Mouse (Mus musculus) heart, embryonic 13.5 days (tissue): Measurements from ENCODE around the gene Snx29. TPM values are rescaled to one million over a fixed set of nuclear protein-coding genes. Genes with fewer than 3 reads are reported as not detected.
"Not testable (repeated sequence)": the region's sequence is repeated elsewhere in the genome, so short reads cannot be mapped to it uniquely, and the experiment has no call there.

Source experiments
- ATAC-seq: fragments of 200-750 bp; cut with Nextera tagmentation; 2 replicates; pipeline ENCODE4 v1.8.0; 2017; ENCODE audit warnings: moderate TSS enrichment; ENCODE audit not compliant: insufficient number of reproducible peaks, low FRiP score, low TSS enrichment; ENCODE audit errors: extremely low read depth
- H3K27ac ChIP-seq: fragments of 300-500 bp; sonication (generic); replicated peaks from 2 replicates; pipeline ENCODE4 v1.5.1; 2015; ENCODE audit warnings: moderate library complexity, mild to moderate bottlenecking, inconsistent platforms
- H3K27me3 ChIP-seq: fragments of 300-500 bp; sonication (generic); replicated peaks from 2 replicates; pipeline ENCODE4 v1.6.1; 2015; ENCODE audit warnings: mild to moderate bottlenecking, inconsistent platforms
- H3K36me3 ChIP-seq: fragments of 300-500 bp; sonication (generic); 2 replicates; pipeline ENCODE4 v1.6.1; 2015; ENCODE audit warnings: mild to moderate bottlenecking, inconsistent platforms
- H3K4me1 ChIP-seq: fragments of 300-500 bp; sonication (generic); 2 replicates; pipeline ENCODE4 v1.6.1; 2015; ENCODE audit warnings: inconsistent platforms
- H3K4me2 ChIP-seq: fragments of 300-500 bp; sonication (generic); 2 replicates; pipeline ENCODE4 v1.6.1; 2015; ENCODE audit warnings: inconsistent platforms, mild to moderate bottlenecking, moderate library complexity
- H3K4me3 ChIP-seq: fragments of 300-500 bp; sonication (generic); 2 replicates; pipeline ENCODE4 v1.5.1; 2015; ENCODE audit warnings: moderate library complexity, mild to moderate bottlenecking, inconsistent platforms
- H3K9ac ChIP-seq: fragments of 300-500 bp; sonication (generic); 2 replicates; pipeline ENCODE4 v1.6.1; 2015; ENCODE audit warnings: inconsistent platforms, mild to moderate bottlenecking, moderate library complexity
- H3K9me3 ChIP-seq: fragments of 300-500 bp; sonication (generic); 2 replicates; pipeline ENCODE4 v1.6.1; 2016; ENCODE audit warnings: inconsistent platforms
- whole genome bisulfite sequencing: fragments of 180-500 bp; shearing (Covaris S2); methylation state at CpG from one replicate; pipeline ENCODE4 v1.1.7; 2015; ENCODE audit warnings: mixed read lengths; 5-methylcytosine and 5-hydroxymethylcytosine counted together
- polyA plus RNA-seq: library from polyadenylated mRNA; unstranded; fragments of >200 nt; fragmentation: Nextera tagmentation; extraction: Ambion mirVana; gene quantifications from 2 replicates; pipeline ENCODE4 v1.2.1, GENCODE M21; 2015

Snx29 gene
- polyA plus RNA-seq, 1 experiment from 2014 or later, result 6.0 TPM

DNA sequence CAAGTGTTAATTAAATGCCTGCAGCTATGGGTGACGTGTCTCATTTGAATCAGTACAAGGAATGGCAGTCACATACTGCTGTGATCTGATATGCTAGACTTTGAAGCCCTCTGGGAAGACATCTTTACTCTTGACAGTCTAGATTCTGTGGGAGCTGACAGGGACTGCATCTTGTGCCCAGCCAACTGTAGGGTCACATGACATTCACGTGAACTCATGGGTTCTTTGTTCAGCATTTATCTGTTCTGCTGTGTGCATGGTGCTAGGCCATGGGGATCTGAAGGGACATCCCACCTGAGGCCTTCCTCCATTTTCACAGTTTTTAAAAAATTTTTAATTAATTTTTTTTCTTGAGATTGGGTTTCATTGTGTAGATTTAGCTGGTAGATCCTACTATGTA, 91.9 kb downstream of the Snx29 start:
- H3K36me3 ChIP-seq, result 0 out of 2 replicates have a peak, but pooled peaks cover 5% of the 10 kb centered on the region
- ATAC-seq, result no peak

DNA sequence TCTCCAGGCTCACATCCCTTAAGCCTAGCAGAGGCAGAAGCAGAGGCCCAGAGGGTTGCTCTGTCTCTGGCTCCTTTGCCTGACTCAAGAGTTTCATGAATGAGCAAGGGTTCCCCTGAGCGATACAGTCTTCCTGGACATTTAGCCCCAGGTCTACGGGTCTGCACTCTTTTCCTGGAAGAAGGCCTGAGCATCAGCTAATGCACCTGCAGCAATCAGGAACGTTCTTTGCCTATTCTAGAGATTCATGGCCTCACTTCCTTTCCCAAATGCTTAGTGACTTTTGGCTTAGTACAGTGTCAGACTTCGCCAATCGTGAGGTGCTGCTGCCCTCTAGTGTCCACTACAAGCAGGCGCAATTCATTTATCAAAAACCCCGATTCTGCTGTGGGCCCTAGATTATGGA, 95.5 kb downstream of the Snx29 start:
- WGBS, result 17% methylated on average over 7 of the region's 7 CpGs
- peaks cover 8% of the 10 kb centered on the region; the same call in 1 of the 2 replicates for H3K4me1 ChIP-seq
- H3K4me2 ChIP-seq, result no peak overlapping the region
- H3K4me3 ChIP-seq, result no peak overlapping the region
- H3K27me3 ChIP-seq, result no peaks in the 10 kb centered on the region
- H3K36me3 ChIP-seq, result peaks cover 12% of the 10 kb centered on the region; the same call in 1 of the 2 replicates
- ATAC-seq, result no peak
- no peaks in the 10 kb centered on the region for H3K9me3 ChIP-seq
- no peak overlapping the region for H3K9ac ChIP-seq
- H3K27ac ChIP-seq, result no peak overlapping the region

More for the DNA sequence above, 91.9 kb downstream of the Snx29 start:
- Histone ChIP-seq H3K27me3 (no peaks in the 10 kb centered on the region), H3K9ac (no peak overlapping the region), H3K27ac (no peak overlapping the region), H3K4me3 (no peak overlapping the region), H3K9me3 (no peaks in the 10 kb centered on the region), H3K4me2 (no peak overlapping the region), H3K4me1 (no peaks in the 10 kb centered on the region)
- 66% methylated on average over 2 of the region's 2 CpGs for WGBS

DNA sequence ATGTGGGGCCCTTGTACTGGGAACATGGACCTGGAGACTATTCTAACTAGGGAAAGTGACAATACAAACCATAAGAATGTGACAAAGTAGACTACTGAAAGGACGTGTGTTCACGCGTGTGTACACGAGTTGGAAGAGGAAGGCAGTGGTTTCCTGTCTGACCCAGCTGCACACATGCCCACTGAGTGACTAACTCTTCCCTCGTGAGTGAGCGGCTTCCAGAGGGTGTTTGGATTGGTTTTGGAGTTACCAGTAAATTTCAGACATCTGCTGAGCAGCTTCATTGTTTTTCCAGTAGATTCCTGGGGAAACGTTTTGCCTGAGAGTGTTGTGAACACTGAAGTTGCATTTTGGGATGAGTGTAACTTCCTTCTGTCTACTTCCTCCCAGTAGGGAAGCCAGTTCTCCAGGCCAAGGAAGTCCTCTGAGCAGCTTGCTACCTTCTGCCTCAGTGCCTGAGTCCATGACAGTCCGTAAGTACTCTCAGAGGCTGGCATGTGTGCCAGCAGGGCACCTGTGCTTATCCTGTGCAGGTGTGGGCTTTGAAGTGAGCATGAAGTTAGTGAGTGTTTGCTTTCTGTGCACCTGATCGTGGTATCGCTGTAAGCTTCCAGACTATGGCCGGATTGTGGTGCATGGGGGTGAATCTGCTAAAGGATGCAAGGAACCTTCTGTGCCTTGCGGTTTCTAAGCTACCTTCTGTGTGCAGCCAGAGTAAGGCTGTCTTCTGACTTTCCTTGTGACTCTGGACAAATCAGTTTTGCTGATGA, 97.8 kb downstream of the Snx29 start:
- no peak overlapping the region for H3K4me3 ChIP-seq
- peaks cover 10% of the 10 kb centered on the region; the same call in 1 of the 2 replicates for H3K36me3 ChIP-seq
- H3K27me3 ChIP-seq, result no peaks in the 10 kb centered on the region
- H3K4me1 ChIP-seq, result peaks cover 20% of the 10 kb centered on the region
- H3K9me3 ChIP-seq, result no peaks in the 10 kb centered on the region
- H3K9ac ChIP-seq, result no peak overlapping the region
- ATAC-seq, result no peak
- WGBS, result 73% methylated on average over 12 of the region's 12 CpGs
- no peak overlapping the region for H3K4me2 ChIP-seq
- no peak overlapping the region for H3K27ac ChIP-seq

DNA sequence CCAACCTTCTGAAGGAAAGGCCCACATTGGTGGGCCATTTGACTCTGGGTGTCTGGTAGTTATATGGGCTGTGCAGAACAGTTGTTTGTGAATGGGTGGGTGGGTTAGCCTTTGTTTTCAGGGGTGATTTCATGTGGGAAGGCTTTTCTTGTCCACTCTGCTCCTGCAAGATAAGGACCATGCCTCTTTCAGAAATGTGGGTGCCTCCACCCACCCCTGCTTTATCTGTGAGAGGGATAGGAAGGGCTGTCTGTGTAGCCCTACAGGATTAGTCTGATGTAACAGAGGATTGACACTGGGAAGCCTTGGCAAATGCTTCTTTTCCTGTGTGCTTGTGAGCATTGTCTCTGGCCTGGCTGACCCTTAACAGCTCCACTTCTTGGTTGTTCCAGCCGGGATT, 99.5 kb downstream of the Snx29 start:
- peaks cover 10% of the 10 kb centered on the region; the same call in 1 of the 2 replicates for H3K36me3 ChIP-seq
- H3K9ac ChIP-seq, result no peak overlapping the region
- no peak for ATAC-seq
- peaks cover 25% of the 10 kb centered on the region for H3K4me1 ChIP-seq
- H3K4me2 ChIP-seq, result no peak overlapping the region
- WGBS, result 85% methylated on average over 1 of the region's 1 CpGs
- no peak overlapping the region for H3K4me3 ChIP-seq
- H3K27me3 ChIP-seq, result no peaks in the 10 kb centered on the region
- H3K9me3 ChIP-seq, result no peaks in the 10 kb centered on the region
- no peak overlapping the region; the same call in 1 of the 2 replicates for H3K27ac ChIP-seq

DNA sequence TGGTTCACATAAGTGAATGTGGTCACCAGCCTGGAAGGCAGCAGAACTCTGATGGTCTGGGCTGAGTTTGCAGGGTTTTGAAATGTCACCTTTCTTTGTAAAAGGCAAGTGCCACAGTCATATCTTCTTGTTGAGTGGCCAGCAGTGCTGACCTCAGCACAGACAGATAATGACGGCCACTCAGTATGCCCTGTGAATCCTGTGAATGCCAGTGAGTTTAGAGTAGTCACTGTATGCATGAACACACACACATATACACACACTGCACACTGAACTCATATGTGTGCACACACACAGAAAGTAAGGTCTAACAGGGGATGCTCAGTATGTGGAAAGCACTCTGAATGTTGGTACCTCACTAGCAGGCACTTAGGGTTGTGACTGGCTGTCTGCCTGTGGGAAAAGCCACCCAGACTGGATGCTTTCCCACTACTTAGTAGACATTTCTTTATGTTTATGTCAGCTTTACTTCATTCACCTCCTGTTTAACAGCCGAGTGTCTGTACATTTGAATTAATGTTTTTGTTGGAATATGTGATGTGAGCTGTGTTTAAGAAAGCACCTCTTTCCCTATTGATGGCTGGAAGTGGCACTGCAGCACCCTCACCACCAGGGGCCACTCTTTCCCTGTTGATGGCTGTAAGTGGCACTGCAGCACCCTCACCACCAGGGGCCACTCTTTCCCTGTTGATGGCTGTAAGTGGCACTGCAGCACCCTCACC, 100.3 kb downstream of the Snx29 start:
- no peaks in the 10 kb centered on the region for H3K9me3 ChIP-seq
- whole genome bisulfite sequencing, result 83% methylated on average over 2 of the region's 2 CpGs
- H3K27ac ChIP-seq, result no peak overlapping the region
- H3K4me3 ChIP-seq, result no peak overlapping the region
- H3K9ac ChIP-seq, result no peak overlapping the region
- no peak overlapping the region for H3K4me2 ChIP-seq
- H3K4me1 ChIP-seq, result peaks cover 25% of the 10 kb centered on the region
- H3K36me3 ChIP-seq, result peaks cover 10% of the 10 kb centered on the region; the same call in 1 of the 2 replicates
- no peak for ATAC-seq
- no peaks in the 10 kb centered on the region for H3K27me3 ChIP-seq

DNA sequence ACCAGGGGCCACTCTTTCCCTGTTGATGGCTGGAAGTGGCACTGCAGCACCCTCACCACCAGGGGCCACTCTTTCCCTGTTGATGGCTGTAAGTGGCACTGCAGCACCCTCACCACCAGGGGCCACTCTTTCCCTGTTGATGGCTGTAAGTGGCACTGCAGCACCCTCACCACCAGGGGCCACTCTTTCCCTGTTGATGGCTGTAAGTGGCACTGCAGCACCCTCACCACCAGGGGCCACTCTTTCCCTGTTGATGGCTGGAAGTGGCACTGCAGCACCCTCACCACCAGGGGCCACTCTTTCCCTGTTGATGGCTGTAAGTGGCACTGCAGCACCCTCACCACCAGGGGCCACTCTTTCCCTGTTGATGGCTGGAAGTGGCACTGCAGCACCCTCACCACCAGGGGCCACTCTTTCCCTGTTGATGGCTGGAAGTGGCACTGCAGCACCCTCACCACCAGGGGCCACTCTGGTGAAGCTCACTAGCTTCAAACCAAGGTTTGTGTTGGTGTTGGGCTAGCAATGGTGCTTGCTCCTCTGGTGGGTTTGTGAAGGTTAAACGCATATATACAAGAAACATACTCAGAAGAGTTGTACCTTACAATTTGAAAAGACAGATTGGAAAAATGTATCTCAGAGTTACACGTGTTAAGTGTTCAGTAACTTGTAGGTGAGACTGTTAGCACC, 101.0 kb downstream of the Snx29 start:
- not testable (repeated sequence) for H3K9ac ChIP-seq, H3K27ac ChIP-seq, H3K27me3 ChIP-seq, ATAC-seq, H3K4me3 ChIP-seq, H3K9me3 ChIP-seq, H3K36me3 ChIP-seq, H3K4me2 ChIP-seq
- 93% methylated on average over 2 of the region's 2 CpGs for WGBS
- H3K4me1 ChIP-seq, result peaks cover 25% of the 10 kb centered on the region

DNA sequence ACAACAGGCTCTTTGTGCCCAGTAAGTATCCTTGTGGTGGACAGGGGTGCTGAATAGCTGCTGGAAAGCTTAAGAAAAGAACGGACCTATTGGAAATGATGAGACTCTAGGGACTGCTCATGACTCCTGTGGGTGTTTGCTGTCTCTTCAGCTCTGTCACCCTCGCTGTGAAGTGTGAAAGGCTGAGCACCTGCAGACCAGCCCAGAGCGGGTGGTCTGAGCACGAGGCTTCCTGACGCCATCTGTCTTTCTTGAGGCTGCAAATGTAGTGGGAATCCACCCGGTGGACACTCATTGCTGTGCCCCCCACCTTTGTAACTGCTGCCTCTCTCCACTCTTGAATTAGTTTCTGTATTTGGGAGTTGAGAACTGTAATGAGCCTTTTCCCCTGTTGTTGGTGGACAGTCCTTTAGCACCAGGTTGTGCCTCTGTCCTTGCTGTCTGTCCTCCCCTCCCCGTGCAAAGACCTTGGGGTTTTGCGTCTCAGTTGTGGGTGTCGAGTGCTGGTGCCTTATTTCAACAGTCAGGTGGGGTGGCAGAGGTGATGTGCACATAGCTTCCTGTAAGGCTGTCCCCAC, 101.9 kb downstream of the Snx29 start:
- WGBS, result 85% methylated on average over 9 of the region's 9 CpGs
- no peak overlapping the region for H3K9ac ChIP-seq
- ATAC-seq, result no peak
- H3K4me2 ChIP-seq, result no peak overlapping the region
- H3K4me3 ChIP-seq, result no peak overlapping the region
- no peaks in the 10 kb centered on the region for H3K27me3 ChIP-seq
- H3K36me3 ChIP-seq, result peaks cover 10% of the 10 kb centered on the region; the same call in 1 of the 2 replicates
- 0 out of 2 replicates have a peak overlapping the region, but pooled peaks have one; percentile 8 for H3K27ac ChIP-seq
- H3K9me3 ChIP-seq, result no peaks in the 10 kb centered on the region
- H3K4me1 ChIP-seq, result peaks cover 25% of the 10 kb centered on the region

DNA sequence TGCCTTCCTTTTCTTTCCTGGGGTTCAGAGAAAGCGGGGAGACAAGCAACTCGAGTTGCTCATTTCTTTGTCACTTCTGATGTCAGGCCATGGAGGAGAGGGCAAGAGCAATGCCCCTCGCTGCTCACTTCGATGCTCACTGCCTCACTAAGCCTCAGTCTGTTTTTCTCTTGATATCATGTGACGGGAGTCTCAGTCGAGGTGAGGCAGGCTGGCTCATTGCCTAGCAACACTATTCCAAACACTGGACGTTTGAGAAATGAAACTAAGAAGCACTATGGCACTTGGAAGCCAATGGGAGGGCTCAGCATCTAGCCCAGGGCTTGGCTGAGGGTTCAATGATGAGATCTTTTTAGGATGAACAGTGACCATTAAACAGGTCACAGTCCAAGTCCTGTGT, 102.6 kb downstream of the Snx29 start:
- WGBS, result 44% methylated on average over 7 of the region's 7 CpGs
- Histone ChIP-seq H3K27ac (no peak overlapping the region), H3K9me3 (no peaks in the 10 kb centered on the region), H3K36me3 (peaks cover 10% of the 10 kb centered on the region; the same call in 1 of the 2 replicates), H3K9ac (no peak overlapping the region), H3K4me3 (no peak overlapping the region), H3K4me2 (no peak overlapping the region), H3K27me3 (no peaks in the 10 kb centered on the region), H3K4me1 (peaks cover 25% of the 10 kb centered on the region)
- no peak for ATAC-seq

DNA sequence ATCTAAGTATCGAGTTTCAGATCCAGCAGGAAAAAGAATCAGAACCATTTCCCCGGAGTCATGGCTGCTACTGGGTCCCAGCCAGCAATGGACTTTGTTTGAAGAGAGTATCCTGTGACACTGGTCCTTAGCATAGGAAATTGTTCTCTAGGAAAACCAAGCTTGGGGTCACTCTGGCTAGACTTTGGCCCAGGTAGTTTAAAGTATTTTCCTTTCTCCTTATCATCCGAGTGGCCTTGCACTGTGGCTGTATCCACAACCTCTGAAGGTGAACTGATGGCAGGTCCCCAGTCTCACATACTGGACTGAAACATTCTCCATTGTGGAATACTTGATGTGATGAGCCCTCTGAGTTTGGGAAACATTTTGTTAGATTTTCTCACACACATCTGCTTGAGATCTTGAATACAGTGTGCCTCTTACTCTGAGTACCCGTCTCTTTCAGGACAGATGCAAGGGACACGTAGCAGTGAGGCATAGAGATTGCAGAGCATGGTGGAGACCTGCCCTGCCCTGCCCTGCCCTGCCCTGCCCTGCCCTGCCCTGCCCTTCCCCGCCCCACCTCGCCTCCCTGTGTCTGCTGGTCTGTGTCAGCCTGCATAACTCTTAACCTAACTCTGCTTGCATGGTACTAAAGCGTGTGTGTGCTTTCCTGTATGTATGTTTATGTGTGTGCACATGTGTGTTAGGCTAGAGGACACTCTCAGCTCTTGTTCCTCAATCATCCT, 104.3 kb downstream of the Snx29 start:
- no peak overlapping the region for H3K27ac ChIP-seq
- peaks cover 25% of the 10 kb centered on the region for H3K4me1 ChIP-seq
- ATAC-seq, result no peak
- WGBS, result 70% methylated on average over 8 of the region's 8 CpGs
- H3K36me3 ChIP-seq, result peaks cover 9% of the 10 kb centered on the region; the same call in 1 of the 2 replicates
- no peak overlapping the region for H3K4me3 ChIP-seq
- H3K27me3 ChIP-seq, result no peaks in the 10 kb centered on the region
- H3K4me2 ChIP-seq, result no peak overlapping the region
- no peaks in the 10 kb centered on the region for H3K9me3 ChIP-seq
- no peak overlapping the region for H3K9ac ChIP-seq

DNA sequence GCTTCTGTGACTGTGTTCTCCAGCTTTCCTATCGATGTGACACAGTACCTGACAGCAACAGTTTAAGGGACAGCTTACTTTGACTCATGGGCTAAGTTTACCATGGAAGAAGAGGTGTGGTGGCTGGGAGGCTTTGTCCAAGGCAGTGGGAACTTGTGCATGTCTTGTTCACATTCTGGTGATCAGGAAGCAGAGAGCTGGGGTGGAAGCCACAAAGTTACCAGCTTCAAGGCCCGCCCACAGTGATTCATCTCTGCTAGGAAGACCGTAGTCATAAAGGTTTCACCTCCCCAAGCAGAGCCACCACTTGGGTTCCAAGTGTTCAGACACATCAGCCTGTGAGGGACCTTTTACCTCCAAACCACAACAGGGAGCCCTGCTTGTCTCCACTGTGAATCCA, 107.1 kb downstream of the Snx29 start:
- ATAC-seq, result no peak
- Histone ChIP-seq H3K4me1 (peaks cover 12% of the 10 kb centered on the region), H3K27me3 (no peaks in the 10 kb centered on the region), H3K9ac (no peak overlapping the region), H3K27ac (no peak overlapping the region), H3K36me3 (0 out of 2 replicates have a peak, but pooled peaks cover 4% of the 10 kb centered on the region), H3K4me2 (no peak overlapping the region), H3K9me3 (no peaks in the 10 kb centered on the region), H3K4me3 (no peak overlapping the region)
- 79% methylated on average over 3 of the region's 3 CpGs for WGBS
